Mouse (Mus musculus) kidney, adult 2 months (tissue): ENCODE measurements around the gene Pym1.

ENCODE experiments used
- CTCF ChIP-seq: fragments of 200-500 bp; conservative IDR thresholded peaks from 2 replicates; pipeline ENCODE4 v1.5.1; 2011; ENCODE audit warnings: low read depth, mild to moderate bottlenecking, control low read depth, low read length, moderate library complexity, mixed read lengths; ENCODE audit not compliant: insufficient read depth, insufficient read length
- POLR2A ChIP-seq: fragments of 200-500 bp; IDR thresholded peaks from one replicate; pipeline ENCODE4 v1.6.1; 2011; ENCODE audit warnings: low read depth, low read length, control low read depth

DNA sequence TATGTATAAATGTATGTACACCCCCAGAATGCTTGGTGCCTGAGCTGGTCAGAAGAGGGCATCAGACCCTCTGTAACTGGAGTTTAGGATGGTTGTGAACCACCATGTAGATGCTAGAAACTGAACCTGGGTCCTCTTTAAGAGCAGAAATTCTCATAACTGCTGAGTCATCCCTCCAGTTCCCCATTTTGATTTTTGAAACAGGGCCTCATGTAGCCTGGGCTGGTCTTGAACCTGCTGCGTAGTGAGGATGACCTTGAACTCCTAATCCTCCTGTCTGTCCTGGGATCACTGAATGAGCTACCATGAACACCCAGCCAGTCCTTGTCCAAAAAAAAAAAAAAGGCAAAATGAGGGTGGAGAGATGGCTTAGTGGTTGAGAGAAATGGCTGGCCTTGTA is 45.6 kb downstream of the Pym1 start:
- no peak for TF ChIP-seq POLR2A
- no peak for TF ChIP-seq CTCF
